Mouse (Mus musculus) T-cell, adult 2 months (primary cell): ENCODE measurements around the gene Tm4sf5.

Experiments used
- DNase-seq: peaks from one replicate; pipeline ENCODE4 v3.0.0; 2022; ENCODE audit warnings: low spot score

The Tm4sf5 gene

DNA sequence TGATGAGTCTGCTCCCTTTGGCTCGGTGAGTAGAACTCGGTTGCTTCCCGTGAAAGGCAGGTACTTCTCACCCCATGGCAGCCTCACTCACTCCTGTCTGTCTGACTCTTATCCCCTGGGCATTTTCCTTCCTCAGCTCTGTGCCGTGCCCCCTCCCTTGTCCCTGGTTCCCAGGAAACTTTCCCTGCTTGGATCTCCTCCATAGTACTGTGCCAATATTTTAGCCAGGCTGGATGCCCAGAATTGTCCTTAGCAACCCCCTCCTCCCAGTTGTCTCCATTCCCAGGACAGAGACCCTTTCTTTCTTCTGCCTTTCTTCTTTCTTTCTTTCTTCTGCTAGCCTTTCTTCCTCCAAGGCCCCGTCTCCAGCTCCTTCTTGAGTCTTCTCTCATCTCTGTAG, 36.4 kb downstream of the Tm4sf5 start:
- no peak for DNase-seq

DNA sequence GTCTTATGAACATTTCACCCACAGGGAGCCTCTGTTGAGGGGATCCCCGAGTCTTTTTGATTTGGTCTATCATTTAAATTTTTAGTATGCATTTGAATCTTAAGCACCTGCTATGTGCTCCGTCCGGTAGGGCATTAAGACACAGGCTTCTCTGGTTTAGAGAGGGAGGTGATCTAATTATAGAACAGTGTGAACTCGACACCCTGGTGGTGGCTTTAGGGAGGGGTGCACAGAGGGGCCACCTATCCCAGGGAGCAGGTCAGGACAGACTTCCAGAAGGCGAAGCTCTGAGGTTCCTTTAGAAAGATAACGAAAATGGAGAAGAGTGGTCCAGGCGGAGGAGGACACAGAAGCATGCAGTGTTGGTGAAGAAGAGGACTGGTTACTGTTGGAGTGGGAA, 39.5 kb downstream of the Tm4sf5 start:
- DNase-seq = no peak

DNA sequence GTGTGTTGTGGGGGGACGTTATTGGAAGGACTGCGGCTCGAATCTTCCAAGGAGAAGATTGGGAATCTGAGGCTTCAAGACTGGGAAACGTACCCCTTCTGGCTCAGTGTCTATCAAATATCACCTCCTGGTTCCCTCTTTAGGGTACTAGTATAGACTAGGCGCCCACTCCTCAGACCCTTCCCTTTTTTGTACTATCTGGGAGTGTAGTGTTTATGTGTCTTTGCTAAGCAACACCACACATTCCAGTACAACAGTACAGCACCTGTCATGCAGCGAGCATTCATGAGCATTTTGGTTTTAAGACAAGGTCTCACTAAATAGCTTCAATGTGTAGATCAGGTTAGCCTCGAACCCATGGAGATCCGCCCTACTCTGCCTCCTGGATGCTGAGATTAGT, 46.5 kb downstream of the Tm4sf5 start:
- DNase-seq = no peak

DNA sequence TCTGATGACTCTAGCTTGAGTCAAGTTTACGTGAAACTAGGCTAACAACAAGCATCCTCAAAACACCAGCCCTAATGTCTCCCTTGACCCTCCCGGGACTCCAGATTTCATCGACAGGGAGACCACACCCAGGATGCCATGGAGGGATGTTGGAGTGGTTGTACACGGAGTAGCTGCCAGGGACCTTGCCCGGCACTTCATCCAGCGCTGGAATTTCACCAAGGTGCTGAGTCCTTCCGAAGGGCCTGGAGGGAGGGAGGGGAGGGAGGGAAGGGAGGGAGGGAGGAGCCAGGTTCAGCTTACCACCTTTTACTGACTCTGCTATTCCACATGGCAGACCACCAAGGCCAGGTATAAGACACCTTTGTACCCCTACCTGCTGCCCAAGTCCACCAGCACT, 48.9 kb downstream of the Tm4sf5 start:
- no peak for DNase-seq

DNA sequence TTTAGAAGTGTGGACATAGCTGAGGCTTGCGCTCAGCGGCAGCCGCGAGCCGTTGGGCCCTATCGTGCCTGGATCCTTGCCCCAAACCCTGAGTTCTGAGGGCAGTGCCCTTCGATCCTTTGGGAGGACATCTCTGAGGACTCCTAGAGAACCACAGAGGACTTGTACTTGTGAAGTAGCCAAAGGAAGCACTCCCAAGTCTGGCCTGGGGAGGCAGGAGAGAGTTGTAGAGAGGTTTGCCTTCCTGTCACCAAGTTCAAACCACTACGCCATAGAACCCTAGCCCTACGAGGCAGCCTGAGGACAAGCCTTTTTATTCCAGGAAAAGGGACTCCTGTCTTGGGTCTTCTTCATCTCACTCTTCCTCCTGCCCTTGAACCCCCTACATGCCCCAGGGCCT, 52.5 kb downstream of the Tm4sf5 start:
- no peak for DNase-seq
